Mouse (Mus musculus) large intestine, adult 2 months (tissue): ENCODE data around the gene Gys2. TPM values are rescaled to one million over a fixed set of nuclear protein-coding genes. Genes with fewer than 3 reads are reported as not detected.

Source experiments
- DNase-seq: peaks from one replicate; pipeline ENCODE4 v3.0.0-alpha.2; 2012; ENCODE audit warnings: low read depth, low spot score
- WGBS: fragments of 180-500 bp; shearing (Covaris S2); methylation state at CpG from one replicate; pipeline ENCODE4 v1.1.7; 2018; 5-methylcytosine and 5-hydroxymethylcytosine counted together
- polyA plus RNA-seq: library from polyadenylated mRNA; depleted of rRNA; stranded (reverse); fragments of >200 nt; gene quantifications from 2 replicates; pipeline ENCODE4 v1.2.3, GENCODE M21; 2012

The Gys2 gene
- polyA plus RNA-seq, 1 experiment: 0.07 TPM

GRCm38 (mm10) chr6:142462194-142462593, 10.7 kb downstream of the Gys2 start:
- DNase-seq: no peak
- WGBS: 71% methylated on average over 6 of the region's 6 CpGs

GRCm38 (mm10) chr6:142459017-142459678, 13.8 kb downstream of the Gys2 start:
- no peak for DNase-seq
- WGBS: 33% methylated on average over 14 of the region's 14 CpGs

- no peak for DNase-seq
- 53% methylated on average over 7 of the region's 7 CpGs for WGBS
Measured at GRCm38 (mm10) chr6:142458010-142458409, 14.9 kb downstream of the Gys2 start.

GRCm38 (mm10) chr6:142455314-142455996, 17.5 kb downstream of the Gys2 start:
- 64% methylated on average over 7 of the region's 7 CpGs for WGBS
- no peak for DNase-seq

GRCm38 (mm10) chr6:142453311-142453710, 19.6 kb downstream of the Gys2 start:
- WGBS: 67% methylated on average over 2 of the region's 2 CpGs

GRCm38 (mm10) chr6:142451381-142451780, 21.5 kb downstream of the Gys2 start:
- no peak for DNase-seq
- 64% methylated on average over 12 of the region's 12 CpGs for WGBS

More at GRCm38 (mm10) chr6:142453311-142453710, 19.6 kb downstream of the Gys2 start:
- DNase-seq: no peak

- no peak for DNase-seq
Measured at GRCm38 (mm10) chr6:142429072-142429471, 43.8 kb downstream of the Gys2 start.

- 66% methylated on average over 7 of the region's 7 CpGs for WGBS
- DNase-seq: no peak
Measured at GRCm38 (mm10) chr6:142424976-142425375, 47.9 kb downstream of the Gys2 start.

- WGBS: 4% methylated on average over 24 of the region's 24 CpGs
- no peak for DNase-seq
Measured at GRCm38 (mm10) chr6:142414597-142414996, 58.3 kb downstream of the Gys2 start.

- DNase-seq: no peak
- 17% methylated on average over 12 of the region's 12 CpGs for WGBS
Measured at GRCm38 (mm10) chr6:142413845-142414244, 59.1 kb downstream of the Gys2 start.

- WGBS: 77% methylated on average over 11 of the region's 11 CpGs
- no peak for DNase-seq
Measured at GRCm38 (mm10) chr6:142412906-142413491, 59.9 kb downstream of the Gys2 start, which contains the start of gene Spx. Gene Spx, plus strand, starts transcription at chr6:142413441.

- WGBS: 47% methylated on average over 1 of the region's 1 CpGs
- DNase-seq: no peak
Measured at GRCm38 (mm10) chr6:142411140-142411539, 61.8 kb downstream of the Gys2 start.

- WGBS: 85% methylated on average over 6 of the region's 6 CpGs
Measured at GRCm38 (mm10) chr6:142395756-142396155, 77.2 kb downstream of the Gys2 start.

GRCm38 (mm10) chr6:142394669-142395068, 78.2 kb downstream of the Gys2 start:
- no peak for DNase-seq
- WGBS: 85% methylated on average over 5 of the region's 5 CpGs

More at GRCm38 (mm10) chr6:142395756-142396155, 77.2 kb downstream of the Gys2 start:
- no peak for DNase-seq

- WGBS: 81% methylated on average over 5 of the region's 5 CpGs
- DNase-seq: no peak
Measured at GRCm38 (mm10) chr6:142392312-142392711, 80.6 kb downstream of the Gys2 start.

GRCm38 (mm10) chr6:142389101-142389500, 83.8 kb downstream of the Gys2 start:
- 53% methylated on average over 2 of the region's 2 CpGs for WGBS
- DNase-seq: no peak

- 12% methylated on average over 8 of the region's 8 CpGs for WGBS
Measured at GRCm38 (mm10) chr6:142387755-142388271, 85.1 kb downstream of the Gys2 start.

GRCm38 (mm10) chr6:142387011-142387754, 85.7 kb downstream of the Gys2 start, which contains the start of the genes Recql and Golt1b:
Gene Recql, minus strand, starts transcription at chr6:142387087.
Gene Golt1b, plus strand, starts transcription at chr6:142387221.
- WGBS: 1% methylated on average over 87 of the region's 87 CpGs
- DNase-seq: peak; percentile 88

More at GRCm38 (mm10) chr6:142387755-142388271, 85.1 kb downstream of the Gys2 start:
- no peak for DNase-seq

GRCm38 (mm10) chr6:142386285-142387010, 86.5 kb downstream of the Gys2 start:
- no peak for DNase-seq
- WGBS: 3% methylated on average over 31 of the region's 31 CpGs
